Comparison of ENCODE assay signal across 18 mouse cellular contexts in the genomic region with DNA sequence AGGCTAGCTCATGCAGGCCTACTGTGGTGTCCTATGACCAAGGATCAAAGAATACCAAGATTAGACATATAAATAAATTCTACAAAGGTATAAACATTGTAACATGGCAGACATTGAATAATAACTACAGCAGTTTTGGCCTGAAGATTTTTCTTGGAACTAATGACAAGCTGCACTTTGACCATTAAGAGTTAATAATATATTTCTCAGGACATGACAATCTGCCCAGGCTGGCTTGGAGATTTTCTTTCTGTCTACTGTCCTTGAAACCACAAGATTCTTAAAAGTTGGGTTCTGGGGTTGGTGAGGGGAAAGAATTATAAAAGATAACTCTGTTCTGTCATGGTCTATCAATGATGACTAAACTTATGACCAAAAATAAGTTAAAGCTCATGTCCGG. TPM values are rescaled to one million over a fixed set of nuclear protein-coding genes. Genes with fewer than 3 reads are reported as not detected.
"Had no signal": no experiment of that assay in that cellular context is flagged by ENCODE, and none has a peak within 500 bp of the region (broad histone marks: within the 10 kb centered on the region; RNA-seq: fewer than 3 reads in every experiment).

No protein-coding gene starts in this region.

- H3K27ac ChIP-seq: neural tube, embryonic 13.5 days; neural tube, embryonic 15.5 days; stomach, embryonic 15.5 days; stomach, postnatal 0 days had no signal

- H3K4me3 ChIP-seq: neural tube, embryonic 13.5 days; neural tube, embryonic 15.5 days; stomach, embryonic 15.5 days had no signal

- H3K36me3 ChIP-seq: stomach, embryonic 15.5 days had no signal

- H3K4me1 ChIP-seq: stomach, embryonic 15.5 days had no signal

- H3K9me3 ChIP-seq: neural tube, embryonic 13.5 days; neural tube, embryonic 15.5 days; stomach, embryonic 15.5 days had no signal

- H3K4me2 ChIP-seq: neural tube, embryonic 13.5 days; neural tube, embryonic 15.5 days; stomach, embryonic 15.5 days had no signal

- H3K27me3 ChIP-seq: neural tube, embryonic 13.5 days; neural tube, embryonic 15.5 days; stomach, embryonic 15.5 days had no signal

- DNase-seq: retina, postnatal 1 day; right cerebral cortex, adult 18-20 months; right cerebral cortex, postnatal 14 days; right cerebral cortex, postnatal 25 days; right cerebral cortex, postnatal 4 days; spleen, adult 18-20 months; thymus, adult 18-20 months; thymus, adult 2 months; thymus, postnatal 14 days; thymus, postnatal 25 days; thymus, postnatal 36 days had no signal

- H3K9ac ChIP-seq: neural tube, embryonic 13.5 days; neural tube, embryonic 15.5 days; stomach, embryonic 15.5 days had no signal

RNA-seq across cellular contexts. Expression of a gene that starts 56.1 kb away (rescaled TPM):
- polyA plus RNA-seq: spleen, adult 2 months; stomach, embryonic 14.5 days; stomach, postnatal 0 days; urinary bladder, adult 2 months had no signal
